In genomic region chr19:46518828-46519621, GRCm38 (mm10) we compare ENCODE assay signal across 7 mouse cellular contexts. TPM values are rescaled to one million over a fixed set of nuclear protein-coding genes. Genes with fewer than 3 reads are reported as not detected.
A peak's percentile ranks its signal among the peaks of the same experiment; 100 is the strongest.
DNase-seq lines count a peak whose midpoint lies in the region; ATAC-seq and TF ChIP-seq lines count a peak whose summit lies in the region.

No protein-coding gene starts in this region.

- peaks cover 32% of the 10 kb centered on the region for H3K36me3 ChIP-seq in lung, embryonic 14.5 days (ENCODE audit: insufficient read depth)
- peaks cover 25% of the 10 kb centered on the region for H3K36me3 ChIP-seq in forebrain, embryonic 12.5 days (replicated peaks)
- H3K36me3 ChIP-seq in intestine, postnatal 0 days (ENCODE audit: control insufficient read depth, insufficient read depth), result peaks cover 26% of the 10 kb centered on the region
- H3K36me3 ChIP-seq in neural tube, embryonic 13.5 days, result peaks cover 27% of the 10 kb centered on the region

- peaks cover 33% of the 10 kb centered on the region for H3K4me1 ChIP-seq in lung, embryonic 14.5 days (ENCODE audit: insufficient read depth)
- H3K4me1 ChIP-seq in forebrain, embryonic 12.5 days, result peaks cover 42% of the 10 kb centered on the region
- H3K4me1 ChIP-seq in intestine, postnatal 0 days (replicated peaks; ENCODE audit: control insufficient read depth, insufficient read depth, low read length), result peaks cover 18% of the 10 kb centered on the region
- peaks cover 55% of the 10 kb centered on the region for H3K4me1 ChIP-seq in neural tube, embryonic 13.5 days (replicated peaks)

- WGBS in lung, embryonic 14.5 days, result 13% methylated on average over 5 of the region's 5 CpGs
- WGBS in forebrain, embryonic 12.5 days, result 11% methylated on average over 5 of the region's 5 CpGs
- 21% methylated on average over 5 of the region's 5 CpGs for whole genome bisulfite sequencing in intestine, postnatal 0 days
- 16% methylated on average over 5 of the region's 5 CpGs for WGBS in neural tube, embryonic 13.5 days

- 0 out of 2 replicates have a peak, but pooled peaks have one; percentile 1 for ATAC-seq in lung, embryonic 14.5 days (ENCODE audit: insufficient read depth)
- ATAC-seq in forebrain, embryonic 12.5 days (ENCODE audit: low FRiP score), result no peak
- ATAC-seq in intestine, postnatal 0 days, result no peak
- ATAC-seq in neural tube, embryonic 13.5 days (ENCODE audit: low read depth), result no peak
- no peak for ATAC-seq in megakaryocyte progenitor cell, adult 5-6 weeks (replicated peaks; ENCODE audit: poor library complexity)

- H3K27me3 ChIP-seq in lung, embryonic 14.5 days (ENCODE audit: insufficient read depth, low read length), result no peaks in the 10 kb centered on the region
- no peaks in the 10 kb centered on the region for H3K27me3 ChIP-seq in forebrain, embryonic 12.5 days
- H3K27me3 ChIP-seq in intestine, postnatal 0 days (replicated peaks; ENCODE audit: control insufficient read depth, insufficient read depth, low read length), result no peaks in the 10 kb centered on the region
- no peaks in the 10 kb centered on the region for H3K27me3 ChIP-seq in neural tube, embryonic 13.5 days

- H3K4me2 ChIP-seq in lung, embryonic 14.5 days, result peak overlapping the region; percentile 50
- H3K4me2 ChIP-seq in forebrain, embryonic 12.5 days, result peak overlapping the region; percentile 36
- peak overlapping the region; percentile 53 for H3K4me2 ChIP-seq in intestine, postnatal 0 days (replicated peaks; ENCODE audit: low read depth)
- H3K4me2 ChIP-seq in neural tube, embryonic 13.5 days, result peak overlapping the region; percentile 47

- no peak for DNase-seq in lung, embryonic 14.5 days
- DNase-seq in lung, postnatal 10 days, result no peak
- DNase-seq in right cerebral cortex, adult 18-20 months, result no peak

- no peak overlapping the region for H3K4me3 ChIP-seq in lung, embryonic 14.5 days (ENCODE audit: low read depth, low read length)
- H3K4me3 ChIP-seq in forebrain, embryonic 12.5 days (replicated peaks), result no peak overlapping the region
- no peak overlapping the region for H3K4me3 ChIP-seq in intestine, postnatal 0 days (ENCODE audit: low read depth, low read length)
- no peak overlapping the region for H3K4me3 ChIP-seq in neural tube, embryonic 13.5 days

- no peaks in the 10 kb centered on the region for H3K9me3 ChIP-seq in lung, embryonic 14.5 days (ENCODE audit: low read depth, low read length)
- H3K9me3 ChIP-seq in forebrain, embryonic 12.5 days, result no peaks in the 10 kb centered on the region
- H3K9me3 ChIP-seq in intestine, postnatal 0 days (ENCODE audit: control insufficient read depth), result no peaks in the 10 kb centered on the region
- H3K9me3 ChIP-seq in neural tube, embryonic 13.5 days, result no peaks in the 10 kb centered on the region

- 0 out of 2 replicates have a peak overlapping the region, but pooled peaks have one; percentile 61 for H3K27ac ChIP-seq in lung, embryonic 14.5 days (ENCODE audit: low read depth)
- H3K27ac ChIP-seq in forebrain, embryonic 12.5 days, result peak overlapping the region; percentile 74
- no peak overlapping the region for H3K27ac ChIP-seq in intestine, postnatal 0 days (ENCODE audit: low read depth, low read length)
- H3K27ac ChIP-seq in neural tube, embryonic 13.5 days (replicated peaks), result peak overlapping the region; percentile 69

- no peak overlapping the region for H3K9ac ChIP-seq in lung, embryonic 14.5 days
- 0 out of 2 replicates have a peak overlapping the region, but pooled peaks have one; percentile 53 for H3K9ac ChIP-seq in forebrain, embryonic 12.5 days
- H3K9ac ChIP-seq in intestine, postnatal 0 days (ENCODE audit: low read depth, low read length), result no peak overlapping the region
- peak overlapping the region; percentile 63 for H3K9ac ChIP-seq in neural tube, embryonic 13.5 days

- TF ChIP-seq CTCF in lung, embryonic 14.5 days (IDR thresholded peaks at IDR 0.05; ENCODE audit: low read depth), result no peak
- TF ChIP-seq CTCF in intestine, postnatal 0 days (IDR thresholded peaks at IDR 0.05; ENCODE audit: low read depth), result no peak

RNA-seq across cellular contexts. Expression of gene Trim8, which starts 17.5 kb away (rescaled TPM):
- 28.3 and 31.0 TPM in 2 replicates for polyA plus RNA-seq in lung, embryonic 14.5 days (2014; fragmentation: Nextera tagmentation; extraction: Ambion mirVana)
- polyA plus RNA-seq in forebrain, embryonic 12.5 days (2016; fragmentation: Nextera tagmentation; extraction: Ambion mirVana), result 33.9 and 35.1 TPM in 2 replicates
- 16.7 and 17.1 TPM in 2 replicates for polyA plus RNA-seq in intestine, postnatal 0 days (2015; fragmentation: Nextera tagmentation; extraction: Ambion mirVana)
- polyA plus RNA-seq in neural tube, embryonic 13.5 days (2015; fragmentation: Nextera tagmentation; extraction: Ambion mirVana), result 26.5 and 30.4 TPM in 2 replicates
- total RNA-seq in megakaryocyte progenitor cell, adult 5-6 weeks (2015), result 9.7 and 18.0 TPM in 2 replicates
- 12.8 and 12.9 TPM in 2 replicates for total RNA-seq in megakaryocyte progenitor cell, adult 5-6 weeks (2017)

RNA-seq across cellular contexts. Expression of gene Arl3, which starts 54.0 kb away (rescaled TPM):
- 78.6 and 85.4 TPM in 2 replicates for polyA plus RNA-seq in lung, embryonic 14.5 days (2014; fragmentation: Nextera tagmentation; extraction: Ambion mirVana)
- 216 and 224 TPM in 2 replicates for polyA plus RNA-seq in forebrain, embryonic 12.5 days (2016; fragmentation: Nextera tagmentation; extraction: Ambion mirVana)
- polyA plus RNA-seq in intestine, postnatal 0 days (2015; fragmentation: Nextera tagmentation; extraction: Ambion mirVana), result 21.1 and 25.6 TPM in 2 replicates
- polyA plus RNA-seq in neural tube, embryonic 13.5 days (2015; fragmentation: Nextera tagmentation; extraction: Ambion mirVana), result 208 and 217 TPM in 2 replicates
- 12.5 and 15.6 TPM in 2 replicates for total RNA-seq in megakaryocyte progenitor cell, adult 5-6 weeks (2015)
- 10.2 and 13.4 TPM in 2 replicates for total RNA-seq in megakaryocyte progenitor cell, adult 5-6 weeks (2017)

RNA-seq across cellular contexts. Expression of gene Sfxn2, which starts 54.1 kb away (rescaled TPM):
- 22.2 and 24.9 TPM in 2 replicates for polyA plus RNA-seq in lung, embryonic 14.5 days (2014; fragmentation: Nextera tagmentation; extraction: Ambion mirVana)
- polyA plus RNA-seq in forebrain, embryonic 12.5 days (2016; fragmentation: Nextera tagmentation; extraction: Ambion mirVana), result 12.2 and 14.6 TPM in 2 replicates
- polyA plus RNA-seq in intestine, postnatal 0 days (2015; fragmentation: Nextera tagmentation; extraction: Ambion mirVana), result 5.2 and 6.2 TPM in 2 replicates
- 10.6 and 12.9 TPM in 2 replicates for polyA plus RNA-seq in neural tube, embryonic 13.5 days (2015; fragmentation: Nextera tagmentation; extraction: Ambion mirVana)
- total RNA-seq in megakaryocyte progenitor cell, adult 5-6 weeks (2015), result 7.8 and 9.2 TPM in 2 replicates
- total RNA-seq in megakaryocyte progenitor cell, adult 5-6 weeks (2017), result 8.9 and 9.7 TPM in 2 replicates

Comparison
In these comparisons a context has a peak if more than half of its experiments do, and no peak if none do; other contexts are left out.
1. H3K9ac ChIP-seq: peak in forebrain, embryonic 12.5 days (single experiment) and neural tube, embryonic 13.5 days (single experiment); none in lung, embryonic 14.5 days (single experiment) and intestine, postnatal 0 days (single experiment).
2. Peak in every context shown above with its lines, with median percentiles within 50 percentile points of each other: H3K4me2 ChIP-seq.